In the genomic region with DNA sequence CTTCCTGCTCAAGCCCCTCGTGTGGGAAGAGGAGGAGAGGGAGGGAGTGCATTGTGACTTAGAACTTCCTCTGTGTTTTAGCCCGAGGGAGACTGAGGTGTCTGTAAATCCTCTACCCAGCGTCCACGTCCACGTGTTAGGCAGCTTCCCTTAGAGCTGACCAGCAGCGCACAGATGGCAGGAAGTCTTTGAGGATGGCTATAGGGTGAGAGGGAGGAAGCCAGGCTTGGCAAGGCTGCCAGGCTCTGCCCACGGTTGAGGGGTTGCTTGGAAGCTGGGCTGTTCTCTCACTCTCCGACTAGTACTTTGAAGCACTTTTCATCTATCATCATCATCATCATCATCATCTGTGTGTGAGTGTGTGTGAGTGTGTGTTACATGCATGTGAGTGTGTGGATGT, we compare ENCODE assay signal across 17 mouse cellular contexts. TPM values are rescaled to one million over a fixed set of nuclear protein-coding genes. Genes with fewer than 3 reads are reported as not detected.
"Had no signal": no experiment of that assay in that cellular context is flagged by ENCODE, and none has a peak within 500 bp of the region (broad histone marks: within the 10 kb centered on the region; RNA-seq: fewer than 3 reads in every experiment).

No protein-coding gene starts in this region.

- H3K4me3 ChIP-seq: midbrain, embryonic 10.5 days; midbrain, embryonic 12.5 days; neural tube, embryonic 12.5 days; stomach, embryonic 15.5 days had no signal

- H3K4me1 ChIP-seq: stomach, embryonic 15.5 days had no signal

- H3K4me2 ChIP-seq: lung, embryonic 14.5 days; midbrain, embryonic 12.5 days; neural tube, embryonic 12.5 days; stomach, embryonic 15.5 days had no signal

- H3K27me3 ChIP-seq: midbrain, embryonic 12.5 days; neural tube, embryonic 12.5 days; stomach, embryonic 15.5 days had no signal

- H3K36me3 ChIP-seq: midbrain, embryonic 10.5 days; midbrain, embryonic 12.5 days; neural tube, embryonic 12.5 days; stomach, embryonic 15.5 days had no signal

- DNase-seq: lung, adult 18-20 months; lung, embryonic 14.5 days; lung, postnatal 10 days; lung, postnatal 4 days; midbrain, embryonic 14.5 days; thymus, adult 2 months; thymus, postnatal 25 days; thymus, postnatal 4 days had no signal

- H3K27ac ChIP-seq: midbrain, embryonic 10.5 days; midbrain, embryonic 12.5 days; neural tube, embryonic 12.5 days; stomach, embryonic 15.5 days; stomach, postnatal 0 days had no signal

- H3K9ac ChIP-seq: lung, embryonic 14.5 days; midbrain, embryonic 12.5 days; neural tube, embryonic 12.5 days; stomach, embryonic 15.5 days had no signal

- H3K9me3 ChIP-seq: midbrain, embryonic 10.5 days; midbrain, embryonic 12.5 days; neural tube, embryonic 12.5 days; stomach, embryonic 15.5 days had no signal

RNA-seq across cellular contexts. Expression of a gene that starts 41.9 kb away (rescaled TPM):
- total RNA-seq: megakaryocyte, adult 5-6 weeks; megakaryocyte-erythroid progenitor cell, adult 5-6 weeks; monocyte, adult 5-6 weeks; neutrophil, adult 5-6 weeks had no signal
